Mouse (Mus musculus): Measurements from ENCODE around the gene Nbl1.

The Nbl1 gene

DNA sequence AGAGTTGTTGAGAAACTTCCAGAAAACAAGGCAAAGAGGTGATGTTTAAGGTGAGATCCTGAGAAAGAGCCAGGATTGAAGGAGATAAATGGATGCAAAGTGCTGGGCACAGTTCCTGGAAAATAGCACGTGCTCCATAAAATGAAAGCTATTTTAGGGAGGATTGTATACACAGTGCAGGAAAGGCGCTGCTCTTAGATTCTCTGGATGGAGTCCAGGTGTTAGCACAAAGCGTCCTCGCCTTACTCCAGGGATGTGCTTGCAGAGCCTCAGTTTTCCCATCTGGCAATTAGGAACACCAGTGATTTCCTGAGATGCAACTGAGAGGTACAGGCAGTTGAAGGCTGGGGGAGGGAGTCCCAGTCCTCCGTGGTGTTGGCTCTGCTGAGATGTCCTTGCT lies 3.4 kb upstream of the Nbl1 start:
- no peak for DNase-seq

- DNase-seq = peak in 1 of 2 experiments; percentile 37
Observed at GRCm38 (mm10) chr4:139095406-139095805, 2.6 kb upstream of the Nbl1 start.

- no peak for DNase-seq
Observed at GRCm38 (mm10) chr4:139093196-139093530, 370 bp upstream of the Nbl1 start.

GRCm38 (mm10) chr4:139091478-139092355 lies 1.1 kb downstream of the Nbl1 start:
- DNase-seq = no peak

DNA sequence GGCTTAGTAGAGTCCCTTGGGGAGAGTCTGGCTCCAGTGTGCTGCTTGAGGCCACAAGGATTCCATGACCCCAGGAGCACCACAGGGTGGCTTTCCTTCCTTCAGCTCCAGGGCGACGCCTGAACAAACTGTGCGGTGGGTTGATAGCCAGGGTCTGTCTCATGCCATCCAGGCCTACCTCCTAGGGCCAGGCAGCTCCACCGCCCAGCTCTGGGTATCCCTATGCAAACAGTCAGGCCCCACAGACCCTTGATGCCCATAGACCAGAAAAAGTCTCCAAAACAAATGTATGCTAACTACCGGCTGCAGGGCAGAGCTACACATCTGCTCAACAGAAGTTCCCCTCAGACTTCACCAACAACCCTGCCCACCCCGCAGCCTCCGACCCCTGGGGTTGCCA lies 1.7 kb downstream of the Nbl1 start:
- no peak for DNase-seq

DNA sequence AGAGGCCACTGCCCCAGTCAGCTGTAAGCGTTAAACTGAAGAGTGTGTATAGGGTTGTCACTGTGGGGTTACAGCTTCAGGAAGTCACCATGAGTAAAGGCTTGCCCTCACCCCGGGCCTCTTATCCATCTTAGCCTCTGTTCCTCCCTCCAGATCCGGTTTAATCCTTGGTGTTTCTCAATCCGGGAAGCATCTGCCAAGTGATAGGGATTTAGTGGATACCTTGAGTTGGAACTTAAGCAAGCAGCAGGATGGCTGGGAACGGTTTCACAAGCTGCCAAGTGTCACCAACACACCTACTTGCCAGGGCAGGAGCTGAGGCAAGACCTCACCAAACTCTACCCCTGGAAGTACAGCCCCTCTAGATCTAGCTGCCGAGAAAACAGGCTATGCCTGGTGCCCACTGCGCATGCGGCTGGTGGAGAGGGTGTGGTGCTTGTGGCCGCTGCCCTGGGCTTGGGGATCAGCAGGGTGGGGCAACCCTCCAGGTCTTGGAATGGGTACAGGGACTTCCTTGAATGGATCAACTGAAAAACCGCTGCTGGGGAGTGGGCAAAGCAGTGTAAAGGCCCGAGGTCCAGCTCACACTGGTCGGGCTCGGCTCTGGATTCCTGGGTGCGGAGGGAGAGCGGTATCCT lies 2.4 kb downstream of the Nbl1 start:
- no peak for DNase-seq

DNA sequence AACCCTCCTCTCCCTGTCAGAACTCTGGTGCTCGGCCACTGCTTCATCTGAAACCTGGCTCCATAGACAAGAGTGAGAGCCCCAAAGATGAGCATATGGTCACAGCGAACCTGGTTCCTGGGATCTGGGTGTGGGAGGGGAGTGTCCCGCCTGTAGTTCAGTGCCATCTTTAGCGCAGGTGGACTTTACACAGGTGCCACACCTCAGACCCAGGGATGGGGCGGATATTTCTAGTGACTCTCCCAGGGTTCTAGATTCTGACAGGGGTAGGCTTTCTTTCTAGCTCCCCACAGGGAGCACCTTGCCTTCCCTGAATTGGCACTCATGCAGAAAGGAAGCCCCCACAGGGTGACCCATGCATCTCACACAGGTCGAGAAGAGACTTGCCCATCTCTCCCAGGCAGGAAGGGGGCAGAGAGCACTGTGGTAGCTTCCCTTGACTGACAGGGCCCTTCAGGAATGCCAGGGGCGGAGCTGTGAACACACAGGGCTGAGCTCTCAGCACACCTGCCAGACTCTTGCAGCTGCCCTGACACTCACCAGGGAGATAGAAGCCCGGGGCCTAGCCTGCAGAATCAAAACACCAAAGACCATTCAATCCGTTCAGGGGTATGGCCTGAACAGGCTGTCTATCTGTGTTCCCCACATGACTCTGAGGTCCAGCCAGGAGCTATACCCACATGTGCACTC lies 3.7 kb downstream of the Nbl1 start:
- DNase-seq = no peak

GRCm38 (mm10) chr4:139086984-139087383 lies 5.8 kb downstream of the Nbl1 start:
- DNase-seq = no peak

DNA sequence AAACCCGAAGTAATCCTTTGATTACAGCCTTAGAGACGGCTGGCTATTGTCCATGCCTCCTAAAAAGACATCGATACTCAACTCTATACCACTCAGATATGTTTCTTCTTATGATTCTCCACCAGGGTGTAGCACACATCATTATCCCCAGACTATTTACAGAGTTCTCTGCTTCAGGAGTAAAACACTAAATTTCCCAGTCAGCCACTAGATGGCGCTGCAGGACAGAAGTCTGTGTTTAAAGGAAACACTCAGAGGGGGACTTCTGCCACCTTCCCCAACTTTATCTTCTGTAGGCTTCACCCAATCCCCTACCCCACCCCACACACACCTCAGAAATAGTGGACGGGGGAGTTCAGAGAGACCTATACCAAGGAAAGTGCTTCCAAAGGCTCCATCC lies 6.8 kb downstream of the Nbl1 start:
- DNase-seq = peak; percentile 82 to 90

DNA sequence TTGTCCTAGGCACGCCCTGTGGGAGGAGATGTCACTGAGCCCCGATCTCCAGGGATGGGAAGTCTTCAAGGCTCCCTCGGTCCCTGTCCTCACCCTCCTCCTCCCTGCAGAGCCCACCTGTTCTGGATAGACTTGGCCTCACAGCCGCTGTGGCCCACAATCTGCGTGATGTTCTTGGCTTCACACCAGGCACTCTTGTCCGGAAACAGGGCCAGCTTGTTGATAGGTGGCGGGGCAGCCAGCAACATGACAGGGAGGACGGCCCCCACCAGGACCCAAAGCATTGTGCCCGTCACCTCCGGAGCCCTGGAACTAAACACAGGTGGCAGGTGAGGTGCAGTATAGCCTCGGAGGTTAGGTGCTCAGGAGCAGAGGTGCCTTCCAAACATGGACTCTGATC lies 7.5 kb downstream of the Nbl1 start:
- DNase-seq = no peak

DNA sequence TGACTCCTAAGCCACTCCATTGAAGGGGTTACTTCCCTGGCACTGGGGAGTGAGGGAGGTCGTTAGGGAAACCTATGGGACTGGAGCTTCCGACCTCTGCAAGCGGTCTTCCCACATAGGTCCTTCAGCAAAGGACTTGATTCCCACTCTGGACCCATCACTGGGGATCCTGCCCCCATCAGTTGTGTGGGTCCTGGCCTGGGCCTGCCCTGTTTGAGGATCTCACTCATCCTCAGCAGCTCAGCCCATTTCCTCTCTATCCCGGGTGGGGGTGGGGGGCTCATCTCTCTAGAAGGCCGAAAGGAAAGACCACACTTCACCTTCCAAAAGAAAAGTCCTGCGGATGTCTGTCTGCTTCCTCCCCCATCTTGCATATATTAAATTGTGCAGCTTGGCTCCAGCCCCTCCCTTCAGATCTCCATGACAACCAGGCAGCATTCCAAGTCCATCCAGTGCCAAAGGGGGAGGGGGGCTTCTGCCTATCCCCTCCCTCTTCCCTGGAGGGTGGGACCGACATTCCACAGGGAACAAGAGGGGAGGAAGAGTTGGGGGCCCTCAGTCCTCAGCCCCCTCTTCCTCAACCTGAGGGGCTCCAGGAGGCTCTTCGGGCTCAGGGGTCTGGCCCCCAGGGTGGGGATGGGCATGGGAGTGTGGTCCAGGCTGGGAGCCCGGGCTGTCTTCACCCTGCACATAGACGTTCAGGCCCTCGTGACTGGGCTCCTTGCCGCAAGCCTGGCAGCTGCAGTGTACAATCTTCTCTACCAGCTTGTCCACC lies 9.8 kb downstream of the Nbl1 start:
- peak in 1 of 2 experiments; percentile 33 for DNase-seq

DNA sequence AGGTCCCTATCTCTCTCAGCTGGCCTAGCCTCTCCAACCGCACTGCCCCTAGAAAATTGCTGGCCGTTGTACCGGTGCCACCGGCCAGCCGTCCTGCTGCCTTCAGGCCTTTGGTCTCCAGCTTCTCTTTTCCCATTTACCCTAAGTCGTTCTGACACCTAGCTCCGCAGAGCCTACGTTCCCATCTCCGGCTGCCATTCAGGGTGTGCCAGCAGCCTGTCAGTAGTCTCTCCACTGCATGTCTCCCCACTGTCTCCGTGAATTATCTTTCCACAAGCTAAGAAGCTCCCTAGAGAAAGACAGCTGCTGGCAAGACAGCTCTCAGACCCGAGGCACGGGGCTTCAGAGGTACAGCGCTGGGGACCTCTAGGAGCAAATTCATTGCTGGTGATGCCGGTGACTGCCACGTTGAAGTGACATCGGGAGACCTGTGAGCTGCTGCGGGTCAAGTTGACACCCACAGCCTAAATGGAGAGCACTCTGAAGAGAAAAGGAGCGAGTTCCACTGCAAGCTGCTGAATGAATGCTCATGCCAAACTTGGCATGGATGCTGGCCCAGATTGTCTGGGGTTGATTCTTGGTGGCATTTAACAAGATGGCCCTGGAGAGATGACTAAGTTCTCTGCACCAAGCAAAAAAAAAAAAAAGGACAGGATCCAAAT lies 11.4 kb downstream of the Nbl1 start:
- peak; percentile 55 to 71 for DNase-seq

DNA sequence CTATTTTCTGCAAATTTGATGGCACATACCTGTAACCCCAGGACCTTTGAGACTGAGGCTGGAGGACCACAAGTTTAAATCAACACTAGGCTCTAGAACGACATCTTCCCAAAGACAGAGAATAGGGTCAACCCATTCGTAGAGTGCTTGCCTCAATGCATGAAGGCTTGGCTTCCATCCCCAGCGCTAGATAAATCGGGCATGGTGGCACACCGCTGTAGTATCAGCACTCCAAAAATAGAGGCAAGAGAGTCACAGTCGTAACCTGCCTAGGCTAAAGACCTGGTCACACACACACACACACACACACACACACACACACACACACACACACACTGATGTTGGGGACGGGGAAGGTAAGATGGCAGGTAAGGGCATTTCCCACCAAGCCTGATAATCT lies 12.5 kb downstream of the Nbl1 start:
- DNase-seq = no peak

DNA sequence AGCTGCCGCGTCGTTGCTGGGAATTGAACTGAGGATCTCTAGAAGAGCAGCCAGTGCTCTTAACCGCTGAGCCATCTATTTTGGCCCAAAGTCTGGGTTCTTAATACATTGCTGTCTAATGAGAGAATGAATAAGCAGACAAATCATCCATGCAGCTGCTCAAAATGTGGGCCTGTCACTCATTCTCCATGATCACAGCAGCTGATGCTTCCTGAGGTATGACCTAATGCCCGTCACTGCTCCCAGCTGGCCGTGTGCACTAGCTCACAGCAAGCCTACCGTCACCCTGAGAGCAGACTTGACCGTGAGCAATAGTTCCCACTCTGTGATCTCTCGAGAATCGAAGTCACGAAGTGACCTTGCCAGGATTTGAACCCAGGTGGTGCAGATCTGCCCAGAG lies 13.4 kb downstream of the Nbl1 start:
- DNase-seq = no peak

GRCm38 (mm10) chr4:139078726-139079125 lies 14.1 kb downstream of the Nbl1 start:
- peak in 1 of 2 experiments; percentile 39 for DNase-seq

GRCm38 (mm10) chr4:139078313-139078712 lies 14.5 kb downstream of the Nbl1 start:
- DNase-seq = peak in 1 of 2 experiments; percentile 56

GRCm38 (mm10) chr4:139075915-139076314 lies 16.9 kb downstream of the Nbl1 start:
- peak; percentile 44 to 61 for DNase-seq

DNA sequence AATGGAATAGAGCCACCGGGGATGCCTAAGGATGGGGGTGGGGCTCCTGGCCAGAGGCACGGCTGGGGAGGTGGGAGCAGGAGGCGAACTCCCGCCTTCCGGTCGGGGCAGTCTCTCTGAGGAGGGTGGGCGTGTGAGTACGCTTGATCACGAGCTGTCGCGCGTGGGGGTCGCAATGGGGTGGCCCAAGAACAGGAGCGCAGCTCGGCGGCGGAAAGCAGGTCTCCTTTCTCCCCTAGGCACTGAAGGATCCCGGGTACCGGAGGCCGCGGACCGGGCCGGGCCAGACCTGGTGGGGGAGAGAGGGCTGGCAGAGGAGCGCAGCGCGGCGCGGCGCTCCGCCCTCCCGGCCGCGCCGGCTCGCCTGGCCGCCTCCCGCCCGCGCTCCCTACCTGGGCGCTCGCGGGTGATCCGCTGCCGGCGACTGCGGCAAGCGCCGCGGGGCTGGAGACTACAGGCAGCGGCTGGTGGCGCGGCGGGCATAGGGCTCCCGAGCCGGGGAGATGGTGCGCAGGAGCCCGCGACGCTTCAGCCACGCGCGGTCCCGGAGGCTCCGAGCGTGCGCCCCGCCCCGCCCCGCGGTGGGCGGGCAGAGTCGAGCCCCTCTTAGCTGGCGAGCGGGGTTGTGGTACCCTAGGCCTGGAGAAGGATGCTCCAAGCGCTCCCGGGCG lies 17.6 kb downstream of the Nbl1 start, which contains the start of gene Htr6:
Gene Htr6 (minus strand): TSS at position 530 of the 671 bp plus-strand sequence.
- DNase-seq = peak; percentile 39 to 55

GRCm38 (mm10) chr4:139074060-139074459 lies 18.7 kb downstream of the Nbl1 start:
- peak; percentile 30 to 54 for DNase-seq

DNA sequence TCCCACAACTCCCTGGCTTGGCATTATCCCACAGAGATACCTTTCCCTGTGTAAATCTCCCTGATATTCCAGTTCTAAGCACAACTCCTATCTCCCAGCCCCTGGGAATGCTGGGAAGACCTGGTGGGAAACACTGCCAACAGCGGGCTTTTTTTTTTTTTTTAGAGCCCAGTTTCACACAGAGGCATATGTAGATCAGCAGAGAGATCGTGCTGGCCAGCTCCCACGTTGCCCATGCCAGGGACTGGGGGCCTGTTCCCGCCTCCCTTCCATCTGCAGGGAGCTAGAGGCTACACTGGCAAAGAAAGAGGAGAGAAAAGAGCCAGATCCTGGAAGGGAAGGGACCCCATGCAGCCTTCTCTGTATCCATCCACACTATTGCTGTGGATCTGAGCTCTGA lies 24.5 kb downstream of the Nbl1 start:
- DNase-seq = no peak

- no peak for DNase-seq
Observed at GRCm38 (mm10) chr4:139064831-139065230, 28.0 kb downstream of the Nbl1 start.

DNA sequence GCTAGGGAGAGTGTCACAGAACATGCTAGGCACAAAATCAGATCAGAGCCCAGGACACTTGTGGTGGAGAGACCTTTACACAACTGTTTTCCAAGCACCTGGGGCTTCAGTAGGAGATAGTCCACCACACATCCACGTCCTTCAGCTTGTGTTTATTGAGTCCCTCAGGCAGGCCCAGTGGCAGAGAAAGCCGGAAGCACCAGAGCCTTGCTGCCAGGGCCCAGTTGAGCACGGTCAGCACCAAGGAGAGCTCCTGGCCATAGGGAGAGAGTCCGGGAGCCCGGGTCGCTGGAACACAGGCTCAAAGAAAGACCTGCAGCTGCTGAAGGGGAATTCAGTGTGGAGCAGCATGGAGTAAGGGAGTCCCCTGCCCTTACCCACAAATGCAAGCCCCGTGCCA lies 33.2 kb downstream of the Nbl1 start:
- DNase-seq = no peak

Data from cerebellum, postnatal 25 days (tissue).